ENCODE assay signal across 15 mouse cellular contexts in genomic region chr2:126983221-126983620, GRCm38 (mm10).
"Had no signal": no experiment of that assay in that cellular context is flagged by ENCODE, and none has a peak within 500 bp of the region (broad histone marks: within the 10 kb centered on the region; RNA-seq: fewer than 3 reads in every experiment).

No protein-coding gene starts in this region.

- H3K9me3 ChIP-seq: neural tube, embryonic 15.5 days; stomach, embryonic 15.5 days had no signal

- H3K4me1 ChIP-seq: neural tube, embryonic 15.5 days; stomach, embryonic 15.5 days had no signal

- H3K9ac ChIP-seq: neural tube, embryonic 15.5 days; stomach, embryonic 15.5 days had no signal

- H3K27ac ChIP-seq: neural tube, embryonic 15.5 days; stomach, embryonic 15.5 days; stomach, postnatal 0 days had no signal

- H3K36me3 ChIP-seq: neural tube, embryonic 15.5 days; stomach, embryonic 15.5 days had no signal

- H3K27me3 ChIP-seq: neural tube, embryonic 15.5 days; stomach, embryonic 15.5 days had no signal

- H3K4me3 ChIP-seq: neural tube, embryonic 15.5 days; stomach, embryonic 15.5 days had no signal

- H3K4me2 ChIP-seq: neural tube, embryonic 15.5 days; stomach, embryonic 15.5 days had no signal

- DNase-seq: retina, postnatal 1 day; right cerebral cortex, adult 18-20 months; right cerebral cortex, postnatal 14 days; right cerebral cortex, postnatal 25 days; right cerebral cortex, postnatal 4 days; spleen, adult 18-20 months; thymus, adult 18-20 months; thymus, adult 2 months; thymus, postnatal 14 days; thymus, postnatal 25 days; thymus, postnatal 36 days; thymus, postnatal 4 days had no signal
